Mouse (Mus musculus): Measurements from ENCODE around the gene Magi1.
A peak's percentile ranks its signal among the peaks of the same experiment; 100 is the strongest.

Gene Magi1

DNA sequence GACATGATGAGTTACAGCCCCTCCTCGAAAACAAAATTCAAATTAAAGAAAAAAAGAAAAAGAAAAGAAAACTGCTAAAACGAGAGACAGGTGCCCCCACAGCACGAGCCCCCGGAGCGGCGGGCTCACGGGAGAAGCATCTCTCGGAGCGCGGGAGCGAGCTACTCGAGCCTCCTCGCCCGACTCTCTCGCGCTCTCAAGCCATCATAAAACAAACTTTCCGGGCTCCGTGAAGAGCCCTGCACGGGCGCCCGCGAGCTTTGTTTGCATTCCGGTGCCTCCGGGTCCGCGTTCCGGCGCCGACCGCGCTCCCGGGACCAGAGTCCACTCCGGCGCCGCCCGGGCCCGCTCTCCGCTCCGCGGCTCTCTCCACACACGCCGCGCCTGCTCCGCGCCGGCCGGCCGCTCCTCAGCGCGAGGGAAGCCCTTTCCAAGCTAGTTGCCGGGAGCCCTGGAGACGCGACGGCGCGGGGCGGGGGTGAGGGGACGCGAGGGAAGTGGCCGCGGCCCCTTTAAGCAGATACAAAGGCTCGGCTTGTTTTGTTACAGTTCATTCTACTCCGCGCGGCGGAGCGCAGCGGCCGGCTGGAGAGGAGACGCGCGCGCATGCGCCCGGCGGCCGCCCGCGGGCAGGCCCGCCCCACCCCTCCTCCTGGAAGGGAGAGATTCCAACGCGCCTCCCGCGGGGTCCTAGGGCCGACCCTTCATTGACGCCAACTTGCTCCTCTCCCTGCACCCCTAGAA is at the start of gene Magi1:
Magi1 (minus strand) TSS at position 600 of the 744 bp plus-strand sequence.
- DNase-seq (ENCODE audit: low spot score) = peak; percentile 95

DNA sequence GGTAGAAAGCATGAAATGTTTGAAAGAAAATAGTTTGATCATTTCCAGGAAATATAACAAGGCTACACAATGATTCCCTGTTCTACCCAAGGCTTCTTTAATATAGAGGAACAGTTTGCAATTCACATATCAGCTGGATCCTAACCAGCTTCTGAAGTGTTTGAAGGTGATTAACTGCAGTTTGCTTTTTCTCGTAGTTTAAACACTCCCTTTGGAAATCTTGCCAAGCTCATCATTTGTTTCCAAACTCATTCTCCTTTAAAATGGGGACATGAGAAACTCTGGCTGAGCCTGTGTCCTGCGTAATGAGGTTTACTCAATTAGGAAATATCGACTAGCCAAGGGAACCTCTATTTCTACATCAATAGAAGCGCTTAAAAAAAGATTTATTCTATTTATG is 43.4 kb upstream of the Magi1 start:
- DNase-seq (ENCODE audit: low spot score) = no peak

DNA sequence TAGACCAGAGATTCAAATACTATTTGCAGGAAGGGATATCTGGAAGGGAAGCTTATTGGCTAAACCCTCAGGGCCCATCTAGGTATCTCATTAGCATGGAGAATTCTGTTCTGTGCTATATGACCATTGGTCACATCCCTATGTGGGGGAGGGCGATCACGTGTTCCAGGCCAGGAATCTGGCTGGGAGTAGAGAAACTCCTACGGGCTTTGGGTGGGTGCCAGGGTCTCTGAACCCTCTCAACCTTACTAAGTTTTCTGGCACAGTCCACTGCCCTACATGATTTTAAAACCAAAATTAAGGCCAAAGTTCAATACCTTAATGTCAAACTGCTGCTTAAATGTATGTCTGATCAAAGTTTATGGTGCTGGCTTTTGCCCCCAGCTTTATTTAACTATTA is 33.2 kb upstream of the Magi1 start:
- no peak for DNase-seq (ENCODE audit: low spot score)

DNA sequence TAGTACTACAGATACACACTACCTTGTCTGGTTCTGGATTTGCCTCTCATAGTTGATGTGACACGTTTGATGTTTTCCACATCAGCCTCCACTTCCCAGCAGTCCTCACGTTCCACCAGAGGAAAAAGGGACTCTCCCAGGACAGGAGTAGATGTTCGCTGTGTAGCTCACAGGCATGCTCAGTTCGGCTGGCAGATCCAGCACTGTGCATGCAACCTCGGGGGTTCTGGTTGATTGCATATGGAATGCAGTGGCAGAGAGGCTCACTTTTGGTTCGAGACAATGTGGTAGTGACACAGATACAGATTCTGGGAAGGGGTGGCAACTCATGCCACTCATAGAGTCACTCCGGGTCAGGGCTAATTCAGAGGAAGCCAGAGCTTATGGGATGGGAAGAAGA is 28.6 kb upstream of the Magi1 start:
- no peak for DNase-seq (ENCODE audit: low spot score)

DNA sequence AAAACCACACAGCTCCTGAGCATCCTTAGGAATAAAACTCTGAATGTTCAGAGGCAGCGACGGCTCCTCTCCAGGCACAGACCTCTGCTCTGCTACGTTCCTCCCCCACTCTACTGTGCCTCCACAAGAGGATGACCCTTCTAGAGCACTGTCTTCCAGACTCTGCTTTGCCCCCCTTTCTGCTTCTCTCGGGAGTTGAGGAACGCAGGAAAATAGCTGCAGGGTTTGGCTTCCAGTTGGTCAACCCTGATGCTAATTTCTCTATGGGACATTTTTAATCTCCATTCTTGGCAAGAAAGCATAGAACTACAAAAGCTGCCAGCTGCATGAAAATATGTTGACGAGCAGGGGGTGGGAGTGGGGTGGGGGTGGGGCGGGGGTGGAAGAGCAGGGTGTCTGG is 24.8 kb upstream of the Magi1 start:
- DNase-seq (ENCODE audit: low spot score) = no peak

DNA sequence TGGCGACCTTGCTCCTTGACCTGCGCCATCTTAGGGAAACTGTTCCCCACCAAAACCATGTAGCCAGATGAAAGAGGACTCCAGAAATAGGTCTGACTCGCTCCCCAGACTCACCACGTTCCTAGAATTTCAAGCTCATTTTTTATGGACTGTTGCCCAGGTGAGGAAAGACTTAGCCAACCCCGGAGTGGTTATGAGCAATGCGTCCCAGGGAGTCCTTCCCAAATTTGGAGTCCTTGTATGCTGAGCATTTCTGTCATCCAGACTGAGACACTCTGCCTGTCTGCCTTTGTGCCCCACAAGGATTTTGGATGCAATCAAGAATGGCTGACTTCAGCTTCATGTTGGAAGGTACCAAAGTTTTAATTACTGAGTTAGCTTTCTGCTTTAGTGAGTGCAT is 19.8 kb upstream of the Magi1 start:
- no peak for DNase-seq (ENCODE audit: low spot score)

DNA sequence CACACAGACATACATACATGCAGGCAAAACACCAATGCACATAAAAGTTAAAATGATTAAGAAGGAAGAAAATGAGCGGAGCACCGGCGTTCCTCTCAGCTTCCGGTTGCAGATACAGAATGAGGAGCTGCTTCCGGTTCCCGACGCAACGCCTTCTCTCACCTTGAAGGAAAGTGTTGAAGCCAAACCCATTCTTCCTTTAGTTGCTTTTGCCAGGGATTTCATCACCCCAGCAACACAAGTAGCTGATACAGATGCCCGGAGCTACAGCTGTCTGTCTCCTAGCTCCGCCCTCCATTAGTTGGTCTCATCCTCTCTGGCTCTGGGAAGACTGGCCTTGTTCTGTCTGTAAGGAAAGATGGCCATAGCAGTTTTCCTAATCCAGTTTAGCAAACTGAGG is 18.1 kb upstream of the Magi1 start:
- DNase-seq (ENCODE audit: low spot score) = no peak

DNA sequence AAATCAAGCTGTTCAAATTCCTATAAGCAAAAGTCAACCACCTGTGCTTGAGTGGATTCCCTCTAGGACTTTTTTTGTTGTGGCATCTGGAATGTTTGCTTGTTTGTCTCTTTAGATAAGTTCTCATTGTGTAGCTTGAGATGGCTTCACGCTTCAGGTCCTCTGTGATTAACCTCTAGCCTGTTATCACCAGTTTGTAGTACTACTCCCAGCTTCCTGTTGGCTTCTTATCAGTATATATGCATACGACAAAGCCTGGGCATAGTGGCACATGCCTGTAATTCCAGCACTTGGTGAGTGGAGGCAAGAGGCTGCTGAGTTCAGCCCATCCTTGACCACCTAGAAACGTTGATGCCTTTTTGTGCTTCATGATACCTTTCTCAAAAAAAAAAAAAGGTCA is 16.8 kb upstream of the Magi1 start:
- no peak for DNase-seq (ENCODE audit: low spot score)

DNA sequence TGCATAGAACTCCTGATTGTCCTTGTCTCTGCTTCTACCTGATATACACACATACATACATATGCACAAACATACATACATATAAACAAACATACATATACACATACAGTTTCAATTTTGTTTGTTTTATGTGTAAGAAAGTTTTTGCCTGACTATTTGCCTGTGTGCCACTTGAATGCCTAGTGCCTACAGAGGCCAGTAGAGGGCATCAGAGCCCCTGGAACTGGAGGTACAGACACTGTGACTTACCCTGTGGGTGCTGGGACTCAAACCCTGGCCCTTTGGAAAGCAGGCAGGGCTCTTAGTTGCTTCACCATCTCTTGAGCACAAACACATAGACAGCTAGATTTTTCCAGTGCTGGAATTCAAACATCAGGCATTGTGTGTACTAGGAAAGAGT is 3.7 kb upstream of the Magi1 start:
- no peak for DNase-seq (ENCODE audit: low spot score)

DNA sequence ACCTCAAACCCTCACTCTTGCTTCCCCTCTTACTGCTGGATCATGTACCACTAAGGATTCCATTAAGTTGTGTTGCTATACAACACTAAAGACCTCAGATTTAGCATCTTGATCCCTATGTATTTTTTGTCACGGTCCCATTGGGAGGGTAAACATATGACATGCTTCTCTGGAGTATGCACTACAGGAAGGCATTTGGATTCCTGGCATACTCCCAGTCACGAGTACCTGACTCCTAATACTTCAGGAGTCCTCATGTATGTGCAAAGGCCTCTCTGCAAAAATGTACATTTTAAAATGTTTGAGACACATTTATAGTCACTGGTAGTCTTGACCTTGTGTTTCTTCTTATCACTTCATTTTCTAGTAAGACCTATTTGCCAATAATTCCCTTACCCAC is 2.8 kb upstream of the Magi1 start:
- no peak for DNase-seq (ENCODE audit: low spot score)

DNA sequence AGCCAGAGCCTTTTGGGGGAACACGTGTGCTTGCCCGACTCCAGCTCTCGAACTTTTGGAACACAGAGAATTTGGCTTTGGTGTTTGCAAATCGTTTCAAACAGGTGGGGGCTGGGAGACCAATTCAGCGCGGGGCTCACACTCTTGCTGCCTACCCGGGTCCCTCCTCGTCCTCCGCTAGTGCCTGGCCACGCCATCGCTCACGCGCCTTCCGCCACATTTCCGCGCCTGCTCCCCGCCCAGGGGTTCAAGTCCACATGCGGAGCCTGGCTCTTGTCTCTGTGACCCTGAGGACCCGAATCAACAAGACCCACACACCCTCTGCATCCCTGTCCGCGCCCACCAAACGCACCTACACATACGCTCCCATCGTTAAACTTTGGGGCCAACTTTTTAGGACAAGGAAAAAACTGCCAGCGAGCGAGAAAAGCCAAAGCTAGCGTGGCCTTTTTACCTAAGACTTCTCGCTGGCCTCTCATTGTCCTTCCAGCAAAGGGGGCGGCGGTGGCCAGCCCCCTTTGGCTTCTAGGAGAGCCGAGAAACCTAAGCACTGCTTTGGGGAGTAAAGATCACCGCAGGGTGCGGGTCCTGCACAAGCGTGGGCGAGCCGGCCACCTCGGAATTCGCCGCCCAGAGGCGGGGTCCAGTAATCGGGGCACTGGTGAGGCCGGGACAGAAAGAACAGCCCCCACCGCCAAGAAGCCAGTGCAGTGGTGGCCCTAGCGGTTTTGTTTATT is 540 bp upstream of the Magi1 start:
- DNase-seq (ENCODE audit: low spot score) = peak; percentile 72

DNA sequence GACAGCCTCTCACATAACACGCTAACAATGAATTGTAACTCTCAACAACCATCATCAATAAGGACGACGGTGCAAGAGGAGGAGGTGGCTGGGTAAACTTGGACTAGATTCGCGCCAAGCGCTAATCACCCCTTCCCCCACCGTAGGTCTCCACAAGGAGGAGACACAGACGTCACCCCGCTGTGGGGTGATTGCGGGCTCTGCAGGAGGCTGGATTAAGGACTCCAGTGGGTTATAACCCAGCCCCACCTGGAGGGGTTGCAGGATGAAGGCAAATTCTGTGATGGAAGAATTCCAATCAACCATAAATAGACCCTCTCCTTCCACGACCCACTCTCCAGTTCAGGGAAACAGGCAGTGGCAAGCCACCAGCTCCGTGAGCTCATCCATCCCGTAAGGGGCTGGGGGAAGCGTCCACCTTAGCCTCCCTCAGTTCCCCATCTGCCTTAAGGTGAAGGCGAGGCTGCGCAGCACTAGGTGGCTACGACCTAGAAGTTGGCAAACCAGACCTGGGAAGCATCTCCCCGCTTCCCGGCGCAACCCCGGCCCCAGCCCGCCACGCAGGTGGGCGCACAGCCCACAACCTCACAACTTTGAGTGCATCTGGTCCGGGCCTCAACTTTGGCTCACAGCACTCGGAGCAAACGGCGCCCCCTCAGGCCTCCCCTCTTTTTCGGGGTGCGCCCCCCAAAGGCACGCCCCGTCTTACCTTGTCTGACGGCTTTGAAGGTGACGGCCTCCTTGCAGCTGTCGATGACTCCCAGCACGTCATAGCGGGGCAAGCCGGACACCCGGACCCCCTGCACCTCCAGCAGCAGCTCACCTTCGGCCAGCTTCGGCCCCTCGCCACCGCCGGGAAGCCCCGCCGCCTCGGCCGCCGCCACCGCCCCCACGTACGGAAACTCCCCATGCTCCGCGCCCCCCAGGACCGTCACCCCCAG is 1.1 kb downstream of the Magi1 start:
- DNase-seq (ENCODE audit: low spot score) = peak; percentile 60

DNA sequence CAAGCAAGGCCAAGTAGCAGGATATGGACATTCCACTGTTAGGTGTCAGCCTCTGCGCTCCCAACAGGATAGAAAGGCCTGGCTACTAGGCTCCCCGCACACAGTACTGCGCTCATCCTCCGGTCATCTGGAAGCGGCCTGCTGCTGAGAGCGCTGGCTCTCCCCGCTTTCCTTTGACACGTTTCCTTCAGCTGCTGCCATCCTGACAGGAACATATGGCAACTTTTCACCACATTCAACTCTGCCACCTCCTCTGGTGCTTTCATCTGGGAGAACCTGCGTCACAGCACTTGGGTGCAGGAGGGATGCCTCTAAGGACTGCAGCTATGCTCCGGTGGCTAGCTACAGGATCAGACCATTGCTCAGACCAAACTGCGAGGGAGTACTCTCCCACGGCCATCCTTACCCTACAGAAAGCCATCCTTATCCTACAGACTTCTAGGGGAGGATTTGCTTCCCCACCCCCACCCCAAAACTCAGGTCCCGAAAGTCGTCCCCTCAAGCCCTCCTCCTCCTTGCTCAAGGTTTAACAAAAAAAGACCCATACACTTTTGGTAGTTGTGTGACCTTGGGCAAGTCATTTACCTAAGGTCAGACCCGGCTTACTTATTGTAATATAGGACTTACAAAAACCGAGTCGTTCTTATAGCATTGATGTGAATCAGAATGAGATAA is 2.0 kb downstream of the Magi1 start:
- peak; percentile 67 for DNase-seq (ENCODE audit: low spot score)

DNA sequence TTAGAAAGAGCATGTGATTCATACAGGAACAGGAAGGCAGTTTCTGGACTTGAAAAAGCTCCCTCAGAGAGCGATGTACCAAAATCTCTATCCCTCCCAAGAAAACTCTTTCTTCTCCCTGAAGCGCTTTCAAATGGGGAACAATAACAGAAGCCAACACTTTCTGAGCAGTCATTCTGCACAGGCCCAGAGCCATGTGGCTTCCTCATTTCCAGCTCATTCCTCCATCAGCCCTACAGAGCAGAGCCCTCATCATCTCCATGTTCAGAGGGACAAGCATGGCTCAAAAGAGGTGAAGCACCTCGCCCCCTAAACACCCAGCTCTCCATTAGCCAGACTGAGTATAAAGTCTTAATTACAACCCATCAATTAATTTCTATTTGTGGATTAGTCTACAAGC is 9.8 kb downstream of the Magi1 start:
- DNase-seq (ENCODE audit: low spot score) = no peak

DNA sequence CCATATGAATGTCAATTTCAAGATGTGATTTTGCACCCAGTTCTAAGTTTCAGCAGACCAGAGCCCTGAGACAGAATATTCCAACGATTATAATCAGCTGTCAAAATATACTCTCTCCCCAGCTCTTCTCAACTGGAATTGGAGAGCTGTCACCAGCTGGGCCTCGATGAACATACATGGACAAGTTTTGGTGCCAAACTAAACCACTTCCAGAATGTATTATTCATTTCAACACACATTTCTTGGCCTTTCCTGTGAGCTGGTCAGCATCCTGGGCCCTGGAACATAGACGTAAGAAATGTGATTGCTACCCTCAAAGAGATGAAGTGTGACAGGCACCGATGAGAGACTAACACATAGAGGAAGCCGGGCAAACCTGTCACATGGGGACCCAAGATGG is 13.7 kb downstream of the Magi1 start:
- no peak for DNase-seq (ENCODE audit: low spot score)

DNA sequence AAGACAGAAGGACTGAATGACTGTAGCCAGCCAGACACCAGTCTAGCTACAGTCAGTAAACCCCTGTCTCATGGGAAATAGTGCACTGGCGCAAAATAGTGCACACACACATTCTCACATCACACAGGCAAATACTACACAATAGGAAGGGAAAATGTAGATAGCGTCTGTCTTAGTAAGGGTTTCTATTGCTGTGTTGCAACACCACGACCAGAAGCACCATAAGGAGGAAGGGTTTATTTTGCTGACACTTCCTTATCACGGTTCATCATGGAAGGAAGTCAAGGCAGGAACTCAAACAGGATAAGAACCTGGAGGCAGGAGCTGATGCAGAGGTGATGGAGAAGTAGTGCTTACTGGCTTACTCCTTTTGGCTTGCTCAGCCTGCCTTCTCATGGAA is 14.5 kb downstream of the Magi1 start:
- DNase-seq (ENCODE audit: low spot score) = no peak

DNA sequence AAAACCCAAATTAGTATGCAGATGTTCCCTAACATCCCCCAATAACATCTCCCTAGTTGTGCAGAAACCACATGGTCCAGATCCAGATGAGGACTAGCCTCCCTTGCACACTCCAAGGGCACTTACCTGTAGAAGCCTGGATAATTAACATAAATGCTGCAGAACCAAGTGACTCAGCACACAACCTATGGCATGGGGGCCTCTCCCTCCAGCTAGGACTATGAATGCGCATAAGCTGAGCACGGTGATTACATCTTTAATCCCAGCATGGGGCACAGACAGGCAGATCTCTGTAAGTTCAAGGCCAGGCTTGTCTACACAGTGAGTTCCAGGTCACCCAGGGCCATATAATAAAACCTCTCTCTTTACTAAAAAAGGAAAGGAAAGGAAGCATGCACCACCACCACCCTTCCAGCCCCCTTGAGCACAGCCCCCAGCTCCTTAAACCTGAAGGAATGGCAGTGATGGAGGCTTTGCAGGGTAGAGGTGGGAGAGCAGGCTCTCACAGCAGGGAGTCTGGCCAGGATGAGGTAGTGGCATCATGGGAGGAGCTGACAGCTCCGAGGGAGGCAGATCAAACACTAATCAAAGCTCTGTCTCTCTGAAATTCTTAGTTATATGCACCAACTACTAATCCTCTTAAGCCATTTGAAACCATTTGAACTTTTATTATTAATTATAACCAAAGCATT is 18.3 kb downstream of the Magi1 start:
- no peak for DNase-seq (ENCODE audit: low spot score)

DNA sequence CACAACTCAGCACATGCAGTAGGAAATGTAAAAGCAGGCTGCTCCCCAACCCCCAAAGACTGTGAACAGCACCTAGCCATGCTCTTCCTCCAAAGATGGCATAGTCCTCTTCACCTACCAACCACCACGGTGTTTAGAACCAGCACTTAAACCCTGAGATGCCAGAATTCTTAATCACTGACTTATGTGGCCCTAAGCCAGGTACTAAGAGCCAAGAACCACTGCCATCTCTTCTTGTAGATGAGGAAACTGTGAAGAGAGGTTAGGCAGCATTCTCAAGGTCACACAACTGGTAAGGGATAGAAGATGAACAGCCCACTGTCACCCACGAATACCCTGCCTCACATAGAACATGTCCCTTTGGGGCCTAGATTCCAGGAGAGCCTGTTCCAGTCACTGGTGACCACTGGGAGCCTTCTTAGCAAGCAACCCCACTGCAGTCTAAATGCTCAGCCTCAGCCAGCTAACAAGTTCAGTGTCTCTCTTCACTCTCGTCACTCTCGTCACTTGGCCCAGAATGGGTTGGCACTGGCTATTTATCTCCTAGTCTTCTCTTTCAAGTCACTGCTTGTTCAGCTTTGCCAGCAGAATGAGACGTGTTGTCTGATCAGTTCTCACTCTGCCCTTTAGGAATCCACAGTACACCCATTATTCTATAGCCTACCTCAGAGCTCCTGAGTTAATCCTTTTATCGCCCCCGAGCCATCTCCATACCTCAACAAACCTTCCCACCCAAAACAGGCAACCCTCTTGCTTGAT is 19.4 kb downstream of the Magi1 start:
- no peak for DNase-seq (ENCODE audit: low spot score)

DNA sequence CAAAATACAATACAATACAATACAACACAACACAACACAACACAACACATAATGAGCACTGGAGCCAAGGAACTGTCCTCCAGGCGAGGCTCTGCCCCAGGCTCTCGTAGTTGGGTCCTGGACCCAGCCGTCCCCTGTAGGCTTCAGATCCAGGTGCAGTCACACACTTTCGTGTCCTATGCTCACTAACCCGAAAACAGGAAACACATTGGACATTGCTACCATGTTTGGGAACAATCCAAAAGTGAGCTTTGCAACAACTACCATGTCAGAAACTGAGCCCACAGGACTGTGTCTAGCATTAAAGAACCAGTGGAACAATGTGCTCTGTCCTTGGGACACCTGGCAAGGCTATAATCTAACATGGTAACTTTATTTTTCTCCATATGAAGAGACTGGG is 22.9 kb downstream of the Magi1 start:
- DNase-seq (ENCODE audit: low spot score) = no peak

DNA sequence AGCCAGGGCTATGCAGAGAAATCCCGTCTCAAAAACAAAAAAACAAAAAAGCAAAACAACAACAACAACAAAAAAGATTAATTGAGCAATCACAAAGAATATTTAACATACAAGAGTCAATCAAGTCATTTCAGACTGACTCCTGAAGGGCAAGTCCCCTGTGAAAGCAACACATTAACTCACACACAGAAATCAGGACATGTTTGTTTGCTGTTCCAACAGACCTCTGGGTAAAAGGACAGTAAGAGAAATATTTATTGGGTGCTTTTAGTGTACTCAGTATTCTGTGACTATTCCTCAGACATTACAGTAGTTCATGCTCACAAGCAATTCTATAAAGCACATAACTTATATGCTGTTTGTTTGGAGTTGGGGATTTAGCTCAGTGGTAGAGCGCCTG is 23.7 kb downstream of the Magi1 start:
- no peak for DNase-seq (ENCODE audit: low spot score)

DNA sequence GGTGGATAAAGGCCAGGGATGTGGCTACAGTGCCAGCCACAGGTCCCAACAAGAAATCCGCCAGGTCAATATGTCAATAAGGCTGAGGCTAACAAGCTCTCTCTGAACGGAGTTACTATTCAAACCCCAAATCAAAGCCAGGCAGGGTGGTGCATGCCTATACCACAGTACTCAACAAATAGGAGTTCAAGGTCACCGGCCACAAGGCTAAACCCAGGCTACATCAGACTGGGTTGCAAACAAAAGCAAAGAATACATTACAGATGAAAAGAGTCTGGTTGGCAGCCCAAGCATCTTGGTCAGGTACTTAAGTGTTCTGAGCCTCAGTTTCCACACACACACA is 25.9 kb downstream of the Magi1 start:
- no peak for DNase-seq (ENCODE audit: low spot score)

Data from embryo, embryonic 10 days (tissue).